Mouse (Mus musculus) heart, postnatal 36 days (tissue): ENCODE measurements around the gene Stard5. TPM values are rescaled to one million over a fixed set of nuclear protein-coding genes. Genes with fewer than 3 reads are reported as not detected.

Source experiments
- DNase-seq, 2 experiments: peaks; one replicate each; pipeline ENCODE4 v3.0.0; 2021 to 2022
- intact Hi-C: fragments of 180-260 bp; cut with DNase I; formaldehyde crosslinking; loops from one replicate; pipeline ENCODE4 v1.15.1; 2025
- total RNA-seq, 2 experiments: library from RNA; stranded (reverse); gene quantifications; 2 replicates each; pipeline ENCODE4 v1.2.3; 2021

Gene Stard5
- total RNA-seq, 2 experiments from 2014 or later, result 10.9 to 11.7 TPM

DNA sequence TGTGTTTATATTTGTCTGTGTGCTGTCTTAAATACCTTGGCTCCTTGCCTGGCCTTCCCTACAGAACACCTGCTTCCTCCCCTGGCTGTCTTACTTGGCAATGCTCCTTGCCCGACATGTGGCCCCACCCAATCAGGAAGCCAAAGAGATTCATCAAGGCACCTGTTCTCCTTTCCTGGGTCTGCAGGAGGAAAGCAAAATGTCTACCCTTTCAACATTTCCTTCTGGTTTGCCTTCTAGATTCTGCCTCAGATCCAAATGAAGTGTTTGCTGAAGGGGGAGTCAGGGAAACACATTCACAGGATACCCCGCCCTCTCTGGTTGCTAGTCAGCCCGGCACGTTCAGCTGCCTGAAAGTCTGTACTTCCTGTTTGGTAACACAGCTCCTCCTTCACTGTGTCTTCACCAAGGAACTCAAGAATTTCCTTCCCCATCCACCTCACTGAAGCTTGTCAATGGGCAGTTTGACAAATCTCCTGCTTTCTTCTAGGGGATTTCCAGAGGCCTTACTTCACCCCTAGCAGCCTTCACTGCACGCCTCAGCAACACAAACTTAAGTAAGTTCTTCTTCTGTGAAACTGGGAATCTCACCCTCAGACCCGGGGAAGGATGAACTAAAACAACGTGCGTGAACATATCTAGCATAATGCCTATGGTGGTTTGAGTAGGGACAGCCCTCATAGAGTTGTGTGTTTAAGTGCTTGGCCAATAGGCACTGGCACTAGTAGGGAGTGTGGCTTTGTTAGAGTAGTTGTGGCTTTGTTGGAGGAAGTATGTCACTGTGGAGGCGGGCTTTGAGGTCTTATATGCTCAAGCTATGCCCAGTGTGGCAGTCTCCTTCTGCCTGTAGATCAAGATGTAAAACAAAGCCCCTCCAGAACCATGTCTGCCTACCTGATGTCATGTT lies 27.7 kb downstream of the Stard5 start:
- DNase-seq, result peak; percentile 49 to 60
- intact Hi-C loops, result loop anchor here (5.0 kb wide), 1 partner anchor 223 kb away; the partner anchor contains the start of genes Mesd and Tlnrd1

DNA sequence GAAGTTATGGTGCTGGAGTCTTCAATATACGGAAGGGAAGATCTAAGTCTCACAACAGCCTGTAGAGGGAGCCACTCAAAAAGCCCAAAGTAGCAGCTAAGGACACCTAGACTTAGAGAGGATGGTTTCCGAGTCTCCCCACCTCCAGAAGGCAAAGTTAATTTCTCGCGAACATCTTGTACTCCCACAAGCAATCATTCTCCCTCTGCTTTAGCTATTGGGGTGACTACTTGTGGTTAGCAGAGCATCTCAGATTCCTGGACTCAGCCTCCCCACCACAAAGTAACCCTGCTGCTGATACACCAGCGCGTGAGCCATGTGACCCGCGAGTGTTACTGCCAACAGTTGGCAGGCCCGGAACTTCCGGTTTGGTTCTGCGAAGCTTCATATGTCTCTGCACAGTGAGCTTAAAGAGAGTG lies 28.5 kb downstream of the Stard5 start:
- intact Hi-C loops, result no loop called here
- DNase-seq, result no peak

- intact Hi-C loops, result no loop called here
- no peak for DNase-seq
Observed at GRCm38 (mm10) chr7:83661031-83661430, 29.3 kb downstream of the Stard5 start.

- intact Hi-C loops, result no loop called here
- DNase-seq, result no peak
Observed at GRCm38 (mm10) chr7:83661763-83662162, 30.0 kb downstream of the Stard5 start.

DNA sequence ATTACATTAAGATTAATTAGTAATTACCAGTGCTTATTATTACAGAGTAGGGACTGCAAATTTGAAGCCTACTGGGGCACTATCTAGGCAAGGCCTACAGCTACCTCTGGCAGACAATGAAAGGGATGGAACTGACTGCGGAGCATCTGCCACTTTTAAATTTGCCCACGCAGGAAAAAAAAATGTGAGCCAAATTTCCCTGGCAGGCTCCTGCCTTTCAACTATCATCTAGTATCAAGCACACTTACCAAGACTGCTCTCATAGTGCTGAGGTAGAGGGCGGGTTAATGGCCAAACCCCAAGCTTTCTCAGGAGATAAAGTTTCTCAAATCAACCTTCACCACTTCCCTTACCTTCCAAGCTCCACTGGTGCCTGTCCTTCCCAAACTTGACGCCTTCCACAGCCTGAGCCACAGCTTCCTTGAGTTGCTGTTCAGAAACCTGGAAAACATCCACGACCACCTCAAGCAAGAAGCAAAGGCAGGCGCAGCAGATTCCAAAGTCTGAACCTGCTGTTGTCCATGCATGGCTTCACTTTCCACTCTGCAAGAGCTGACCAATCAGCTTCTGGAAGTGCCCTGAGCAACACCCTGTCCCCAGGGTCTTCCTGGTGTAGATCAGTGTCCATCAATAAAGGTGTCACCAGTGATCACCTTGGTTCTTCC lies 31.1 kb downstream of the Stard5 start:
- intact Hi-C loops, result no loop called here
- no peak for DNase-seq

GRCm38 (mm10) chr7:83666087-83666595 lies 34.4 kb downstream of the Stard5 start:
- intact Hi-C loops, result loop anchor here (2.0 to 5.0 kb wide), 2 partner anchors 106 to 219 kb away; partner anchors contain the start of genes Mesd and Tlnrd1
- no peak for DNase-seq

GRCm38 (mm10) chr7:83667936-83668645 lies 36.3 kb downstream of the Stard5 start:
- DNase-seq, result no peak
- intact Hi-C loops, result loop anchor here (1.0 to 5.0 kb wide), 3 partner anchors 104 to 217 kb away; partner anchors contain the start of genes Mesd and Tlnrd1

DNA sequence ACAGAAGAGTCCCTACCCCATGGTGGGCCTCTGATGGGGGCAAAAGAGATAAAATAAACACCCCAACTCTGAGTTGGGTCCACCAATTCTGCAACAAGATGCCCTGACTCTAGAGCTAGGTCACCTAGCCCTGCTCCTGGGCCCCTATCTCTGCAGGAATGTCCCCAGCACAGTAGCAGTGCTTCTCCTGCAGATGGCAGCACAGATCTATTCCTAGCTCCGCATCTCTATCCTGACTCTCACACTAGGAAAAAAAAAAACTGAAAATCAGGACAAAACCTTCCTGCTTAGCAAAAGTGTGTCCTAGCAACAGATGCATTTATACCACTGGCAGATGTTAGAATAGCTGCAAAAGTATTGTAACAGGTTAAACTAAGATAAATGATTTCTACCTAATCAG lies 37.0 kb downstream of the Stard5 start:
- intact Hi-C loops, result loop anchor here (1.0 to 5.0 kb wide), 2 partner anchors 104 to 134 kb away; no protein-coding TSS in a partner anchor
- peak; percentile 61 to 62 for DNase-seq

- no peak for DNase-seq
- intact Hi-C loops, result no loop called here
Observed at GRCm38 (mm10) chr7:83671573-83671972, 39.8 kb downstream of the Stard5 start.

DNA sequence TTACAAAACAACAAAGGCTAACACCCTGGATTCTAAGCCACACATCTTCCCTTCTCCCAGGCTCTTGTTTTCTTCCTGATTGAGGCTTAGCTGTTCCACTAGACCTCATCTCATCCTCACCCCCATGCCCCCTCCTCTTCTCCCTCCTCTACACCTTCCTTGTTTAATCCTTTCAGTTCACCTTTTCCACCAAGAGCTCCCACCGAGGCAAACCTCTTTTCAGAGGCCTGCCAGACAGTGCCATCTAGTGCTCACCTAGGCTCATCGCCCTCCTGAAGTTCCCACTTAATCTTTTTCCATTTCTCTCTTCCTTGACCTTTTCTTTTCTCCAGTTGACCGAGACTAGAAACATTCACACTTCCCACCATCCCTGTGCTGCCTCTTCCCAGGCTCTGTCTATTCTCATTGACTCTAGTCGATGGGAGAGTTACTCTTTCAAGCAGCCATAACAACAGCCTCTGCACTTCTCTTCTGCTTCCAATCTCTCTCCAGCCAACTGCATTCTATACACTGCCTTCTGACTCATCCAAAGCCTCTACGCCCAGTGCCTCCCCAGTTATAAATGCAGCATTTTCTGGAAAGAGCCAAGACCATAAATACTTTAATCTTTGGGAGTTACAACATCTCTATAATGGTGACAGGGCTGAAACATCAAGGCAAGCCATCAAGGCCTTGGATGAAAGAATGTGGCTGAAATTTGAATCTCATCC lies 43.9 kb downstream of the Stard5 start:
- intact Hi-C loops, result loop anchor here (1.0 kb wide), 1 partner anchor 107 kb away; no protein-coding TSS in a partner anchor
- peak; percentile 24 for DNase-seq

DNA sequence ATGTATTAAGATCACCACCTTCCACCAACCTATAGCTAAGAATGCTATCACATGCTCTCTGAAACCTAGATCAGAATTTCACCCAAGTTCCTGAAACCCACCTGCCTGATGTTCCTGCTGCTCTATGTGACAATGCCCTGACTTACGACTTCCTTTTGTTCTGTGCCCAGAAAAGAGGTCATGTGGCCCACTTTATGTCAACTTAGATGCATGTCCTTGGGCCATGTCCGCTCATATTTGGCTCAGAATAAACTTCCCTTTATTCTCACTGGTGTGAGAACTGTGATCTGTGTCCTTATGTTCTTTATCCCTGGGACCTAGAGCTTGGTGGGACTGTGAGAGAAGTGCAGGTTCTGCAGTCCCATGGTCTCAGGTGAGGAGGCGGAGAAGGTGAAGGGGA lies 45.5 kb downstream of the Stard5 start:
- intact Hi-C loops, result no loop called here
- no peak for DNase-seq

DNA sequence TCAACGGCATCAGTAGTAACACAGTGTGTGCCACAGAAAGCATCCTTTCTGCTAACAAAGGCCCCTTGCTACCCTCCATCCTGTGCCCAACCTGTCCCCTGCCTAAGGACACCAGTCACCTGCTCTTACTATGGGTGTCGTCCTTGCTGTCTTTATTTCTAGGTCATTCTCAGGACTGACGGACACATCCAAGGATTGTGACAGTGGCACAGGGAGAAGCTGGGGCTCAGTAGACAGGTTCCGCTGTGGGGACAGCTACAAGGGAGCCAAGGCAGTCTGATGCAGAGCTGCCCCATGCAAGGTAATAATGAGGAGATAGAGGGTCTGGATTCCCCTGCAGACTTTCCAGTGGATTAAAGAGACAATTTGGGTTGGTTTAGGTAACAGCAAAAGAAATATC lies 46.7 kb downstream of the Stard5 start:
- intact Hi-C loops, result no loop called here
- DNase-seq, result no peak

- DNase-seq, result no peak
- intact Hi-C loops, result no loop called here
Observed at GRCm38 (mm10) chr7:83682640-83683274, 51.0 kb downstream of the Stard5 start.

- intact Hi-C loops, result loop anchor here (1.0 to 2.0 kb wide), 3 partner anchors 79 to 191 kb away; no protein-coding TSS in a partner anchor
- DNase-seq, result peak; percentile 35 to 57
Observed at GRCm38 (mm10) chr7:83695449-83696212, 63.9 kb downstream of the Stard5 start.

- no peak for DNase-seq
- intact Hi-C loops, result no loop called here
Observed at GRCm38 (mm10) chr7:83699066-83699745, 67.4 kb downstream of the Stard5 start.
